Mouse (Mus musculus) erythroblast, adult 5-6 weeks (primary cell): ENCODE results near the gene Cldn5. TPM values are rescaled to one million over a fixed set of nuclear protein-coding genes. Genes with fewer than 3 reads are reported as not detected.

Experiments
- ATAC-seq: replicated peaks from 2 replicates; pipeline ENCODE4 v1.8.0; 2016; ENCODE audit warnings: moderate number of reproducible peaks, mild to moderate bottlenecking, moderate TSS enrichment, inconsistent platforms; ENCODE audit not compliant: poor library complexity, low FRiP score, severe bottlenecking
- total RNA-seq, 2 experiments: library from RNA; stranded (forward) in 1 of 2; stranded (reverse) in 1 of 2; fragments of 150-400 nt in 1 of 2; fragments of 200-764, 138-1000 nt in 1 of 2; gene quantifications; 2 replicates each; pipeline versions ENCODE4 v1.2.3 to v1.2.4; 2015 to 2017; ENCODE audit warnings: low replicate concordance in 2 of 2

The Cldn5 gene
- total RNA-seq, 2 experiments from 2014 or later, result not detected

DNA sequence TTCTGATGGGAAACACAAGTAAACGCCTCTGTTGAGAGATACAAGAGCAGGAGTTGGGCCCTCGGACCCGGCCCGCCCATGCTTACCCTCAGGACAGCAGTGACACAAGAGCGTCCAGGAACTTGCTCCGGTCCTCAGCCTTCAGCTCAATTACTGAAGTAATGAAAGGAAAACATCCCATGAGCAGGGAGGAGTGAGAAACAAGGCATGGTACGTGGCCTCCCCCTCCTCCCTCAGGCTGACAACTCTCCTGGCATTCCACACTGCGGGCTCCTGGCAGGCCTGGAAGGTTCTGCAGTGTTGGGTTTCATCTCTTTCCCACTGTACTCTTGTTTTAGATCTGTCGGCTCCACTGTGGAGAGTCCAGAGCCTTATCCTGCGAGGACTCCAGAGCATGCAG lies 5.2 kb downstream of the Cldn5 start:
- no peak for ATAC-seq

GRCm38 (mm10) chr16:18785025-18785424 lies 8.4 kb downstream of the Cldn5 start:
- 0 out of 2 replicates have a peak, but pooled peaks have one; percentile 10 for ATAC-seq

GRCm38 (mm10) chr16:18785485-18785884 lies 8.8 kb downstream of the Cldn5 start:
- ATAC-seq, result peak; percentile 77

- no peak for ATAC-seq
These were observed 10.0 kb downstream of the Cldn5 start for GRCm38 (mm10) chr16:18786652-18787051.

- no peak for ATAC-seq
These were observed 12.2 kb downstream of the Cldn5 start for GRCm38 (mm10) chr16:18788627-18789406.

DNA sequence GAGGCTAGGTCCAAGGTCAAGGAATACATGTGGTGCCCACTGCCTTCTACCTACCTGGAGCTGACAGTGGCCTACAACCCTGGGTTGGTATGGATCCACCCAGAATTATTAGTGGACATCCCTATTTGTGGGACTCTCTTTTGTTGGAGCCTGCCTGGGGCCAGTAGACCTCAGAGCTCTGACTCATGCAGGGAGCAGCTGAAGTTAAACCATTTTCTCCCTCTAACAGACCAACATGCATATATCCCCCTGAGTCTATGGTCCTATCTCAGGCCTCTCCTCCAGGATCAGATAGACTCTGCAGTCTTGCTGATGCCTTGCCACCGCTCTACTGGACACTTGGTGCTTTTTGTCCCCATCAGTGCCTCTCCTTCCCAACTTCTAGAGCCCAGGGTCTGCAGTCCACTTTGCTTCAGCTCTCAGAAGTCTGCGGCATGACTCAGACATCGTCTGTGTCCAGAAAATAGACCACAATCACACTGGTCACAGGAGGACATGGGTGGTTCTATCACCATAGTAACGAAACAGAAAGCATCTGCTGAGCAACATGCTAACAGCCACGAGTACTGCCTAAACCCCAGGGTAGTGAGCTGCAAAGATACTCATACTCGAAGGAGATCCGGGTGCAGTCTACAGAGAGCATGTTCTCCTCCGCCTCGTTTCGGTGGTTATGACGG lies 18.7 kb downstream of the Cldn5 start:
- ATAC-seq, result no peak

DNA sequence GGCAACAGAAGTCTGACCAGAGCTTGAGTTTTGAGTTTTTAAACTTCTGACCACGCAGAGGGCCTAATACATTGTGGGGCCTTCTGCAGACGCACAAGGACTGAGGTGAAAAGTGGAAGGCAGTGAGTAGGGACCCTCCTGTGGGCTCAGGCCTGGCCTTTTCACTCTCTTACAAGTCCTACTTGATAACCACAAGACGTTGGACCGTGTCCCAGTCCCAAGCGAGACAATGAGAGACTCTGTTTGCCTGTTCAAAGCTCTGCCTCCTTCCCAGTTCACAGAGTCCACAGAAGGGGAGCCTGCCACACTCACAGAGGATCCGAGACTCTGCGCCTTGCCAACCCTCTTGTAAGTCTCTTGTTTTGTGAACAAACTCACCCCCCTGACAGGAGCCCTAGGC lies 20.0 kb downstream of the Cldn5 start:
- no peak for ATAC-seq

DNA sequence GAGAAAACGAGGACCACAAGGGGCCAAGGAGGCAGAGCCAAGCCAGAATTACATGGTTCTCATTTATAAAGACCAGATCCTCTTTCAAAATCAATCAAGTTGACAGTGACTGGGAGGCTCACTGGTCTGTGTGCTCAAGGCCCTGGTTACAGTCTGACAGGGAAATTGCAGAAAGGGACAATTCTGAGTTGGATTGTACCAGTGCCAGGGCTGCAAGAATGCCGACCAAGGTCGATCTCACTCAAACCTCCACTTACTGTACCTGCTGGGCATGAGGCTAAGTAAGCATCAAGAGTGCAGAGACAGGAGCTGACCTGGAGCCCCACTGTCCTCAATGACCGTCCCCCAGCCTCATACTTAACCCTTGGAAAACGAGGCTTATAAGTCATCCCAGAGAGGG lies 21.5 kb downstream of the Cldn5 start:
- ATAC-seq, result no peak

- 0 out of 2 replicates have a peak, but pooled peaks have one; percentile 44 for ATAC-seq
These were observed 22.2 kb downstream of the Cldn5 start for GRCm38 (mm10) chr16:18798841-18799240.

DNA sequence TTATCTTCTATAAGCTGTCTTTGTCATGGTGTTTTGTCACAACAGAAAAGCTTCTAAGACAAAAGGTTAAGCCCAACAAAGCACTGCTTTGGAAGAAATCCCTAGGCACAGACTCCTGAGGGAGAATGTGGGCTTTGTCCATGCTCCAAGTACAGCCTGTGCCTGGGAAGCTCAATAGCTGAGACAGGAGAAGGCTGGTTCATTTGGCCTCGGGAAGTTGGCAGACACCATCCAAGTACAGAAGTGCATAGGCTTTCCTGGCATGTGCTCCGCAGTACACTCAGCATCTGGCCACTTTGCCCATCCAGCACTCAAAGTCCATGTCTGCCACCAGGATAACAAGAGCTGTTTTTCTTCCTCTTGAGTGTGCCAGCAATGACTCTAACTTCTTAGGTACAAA lies 29.1 kb downstream of the Cldn5 start:
- ATAC-seq, result no peak

DNA sequence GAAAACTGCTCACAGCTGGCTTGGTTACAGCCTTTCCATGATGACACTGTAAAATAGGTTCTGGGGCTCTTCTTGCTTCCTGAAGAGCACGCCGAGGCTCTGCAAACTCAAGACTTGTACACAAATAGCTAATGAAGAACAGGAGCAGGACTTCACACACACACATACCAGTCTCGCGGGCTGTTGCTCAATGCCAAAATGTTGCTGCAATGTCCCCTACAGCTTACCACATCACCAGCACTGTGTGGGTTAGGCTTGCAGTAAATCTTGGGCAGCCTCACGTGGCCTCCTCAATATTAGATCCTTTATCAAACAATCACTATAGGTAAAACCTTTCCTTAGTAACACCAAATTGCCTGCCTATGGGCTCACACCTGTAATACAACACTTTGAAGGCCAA lies 32.4 kb downstream of the Cldn5 start:
- ATAC-seq, result no peak

GRCm38 (mm10) chr16:18811032-18811431 lies 34.4 kb downstream of the Cldn5 start:
- ATAC-seq, result peak; percentile 38

DNA sequence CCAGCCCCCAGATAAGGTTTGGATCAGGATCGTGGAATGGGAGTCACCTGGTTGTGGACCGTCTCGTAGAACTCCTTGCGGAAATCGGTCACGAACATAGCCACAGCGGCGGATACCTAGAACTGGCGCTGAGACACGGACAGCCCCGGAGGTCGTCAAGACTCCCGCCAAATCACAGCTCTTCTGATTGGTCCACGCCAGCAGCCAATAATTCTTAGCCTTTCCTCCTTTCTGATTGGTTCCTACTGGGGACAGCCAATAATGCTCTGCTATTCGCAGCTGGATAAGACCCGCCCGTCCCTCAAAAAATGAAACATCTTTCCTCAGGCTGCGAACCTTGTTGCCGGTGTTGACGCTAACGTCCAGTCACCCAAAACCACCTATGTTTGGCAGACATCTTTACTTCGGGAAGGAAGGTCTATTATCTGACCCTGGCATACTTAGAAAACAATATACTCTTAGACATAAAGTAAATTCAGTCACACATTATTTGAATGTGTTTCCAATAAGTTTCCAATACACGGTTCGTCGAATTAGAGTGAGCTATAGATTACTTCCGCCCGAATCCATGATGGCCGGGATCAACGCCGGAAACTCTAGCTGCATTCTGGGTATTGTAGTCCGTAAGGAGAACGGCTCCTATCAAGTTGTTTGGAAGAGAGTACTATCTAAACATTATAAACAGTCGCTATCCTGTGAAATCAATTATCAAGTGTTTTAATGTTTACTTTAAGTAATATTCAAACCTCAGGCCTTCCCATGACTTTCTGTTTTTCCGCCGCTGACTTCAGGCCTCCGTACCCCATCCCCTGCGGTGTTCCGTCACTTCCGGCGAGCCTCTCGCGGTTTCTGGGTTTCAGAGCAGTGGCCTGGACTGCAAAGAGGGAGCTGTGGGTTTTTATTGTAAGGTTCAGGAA lies 35.1 kb downstream of the Cldn5 start, which contains the start of the genes Ufd1 and Cdc45:
Ufd1 (plus strand) TSS at position 312 of the 917 bp plus-strand sequence.
Cdc45 (minus strand) TSS at position 520 of the 917 bp plus-strand sequence.
- peak; percentile 90 for ATAC-seq

GRCm38 (mm10) chr16:18812385-18812910 lies 35.8 kb downstream of the Cldn5 start:
- peak; percentile 60 for ATAC-seq

GRCm38 (mm10) chr16:18822356-18822755 lies 45.7 kb downstream of the Cldn5 start:
- ATAC-seq, result no peak

- ATAC-seq, result no peak
These were observed 46.3 kb downstream of the Cldn5 start for GRCm38 (mm10) chr16:18822925-18823324.
